Mouse (Mus musculus): ENCODE data around the gene Ano10.

DNA sequence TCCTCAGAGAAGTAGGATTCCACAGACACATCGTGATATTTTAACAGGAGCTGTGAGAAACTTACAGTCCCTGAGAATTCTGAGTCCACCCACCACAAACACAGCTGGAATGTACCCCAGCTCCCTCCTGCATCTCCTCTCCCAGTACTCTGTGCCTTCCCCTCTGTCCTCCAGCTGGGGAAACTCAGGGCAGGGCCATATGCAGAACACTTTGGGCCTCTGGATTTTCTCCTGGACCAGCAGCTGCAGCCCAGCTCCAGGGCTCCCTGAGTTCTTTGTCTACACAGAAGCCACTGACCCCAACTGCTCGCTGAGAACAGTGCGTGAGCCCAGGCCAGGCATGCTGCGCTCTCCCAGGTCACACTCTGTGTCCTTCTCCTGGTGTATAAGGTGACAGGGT lies 111.1 kb downstream of the Ano10 start:
- TF ChIP-seq CTCF (conservative IDR thresholded peaks at IDR 0.05; ENCODE audit: insufficient read depth, insufficient read length, low read depth, low read length), result no peak
- no peak for TF ChIP-seq POLR2A (IDR thresholded peaks at IDR 0.05; ENCODE audit: low read depth, low read length)

All from kidney, adult 2 months (tissue).